8 mouse cellular contexts compared by ENCODE assay signal in genomic region chr19:47151332-47152061, GRCm38 (mm10). TPM values are rescaled to one million over a fixed set of nuclear protein-coding genes. Genes with fewer than 3 reads are reported as not detected.
DNase-seq lines count a peak whose midpoint lies in the region; ATAC-seq and TF ChIP-seq lines count a peak whose summit lies in the region.

No protein-coding gene starts in this region.

- peak overlapping the region; percentile 31 for H3K4me3 ChIP-seq in intestine, embryonic 16.5 days (ENCODE audit: low read length)
- peak overlapping the region; percentile 22 for H3K4me3 ChIP-seq in olfactory bulb, adult 2 months (ENCODE audit: insufficient read depth, low read depth, low read length)

- no peaks in the 10 kb centered on the region for H3K36me3 ChIP-seq in intestine, embryonic 16.5 days (ENCODE audit: control insufficient read depth, insufficient read depth, low read length)

- H3K4me2 ChIP-seq in intestine, embryonic 16.5 days (ENCODE audit: low read depth, low read length), result peak overlapping the region; percentile 51

- DNase-seq in embryo, embryonic 10 days (ENCODE audit: low spot score), result peak; percentile 14
- no peak for DNase-seq in embryo, embryonic 9.5 days (ENCODE audit: extremely low spot score)
- peak; percentile 64 to 69 for DNase-seq in right cerebral cortex, postnatal 10 days (ENCODE audit: low spot score in 2 of 2)
- no peak for DNase-seq in right cerebral cortex, postnatal 36 days (ENCODE audit: low spot score in 2 of 2)
- DNase-seq in frontal cortex, adult 2 months (ENCODE audit: extremely low spot score in 1 of 2, low spot score in 1 of 2), result no peak

- H3K4me1 ChIP-seq in intestine, embryonic 16.5 days (ENCODE audit: control insufficient read depth, insufficient read depth, low read length), result no peaks in the 10 kb centered on the region
- peaks cover 12% of the 10 kb centered on the region; the same call in 1 of the 2 replicates for H3K4me1 ChIP-seq in olfactory bulb, adult 2 months (ENCODE audit: control insufficient read depth, insufficient read depth, low read length)

- no peak for TF ChIP-seq POLR2A in olfactory bulb, adult 2 months (IDR thresholded peaks at IDR 0.05; ENCODE audit: insufficient read depth, low read depth, low read length)

- peak overlapping the region; percentile 44; the same call in 1 of the 2 replicates for H3K9ac ChIP-seq in intestine, embryonic 16.5 days (ENCODE audit: low read depth, low read length)

- peak; percentile 13; the same call in 1 of the 2 replicates for TF ChIP-seq CTCF in olfactory bulb, adult 2 months (IDR thresholded peaks at IDR 0.05; ENCODE audit: insufficient read depth, low read depth, low read length)

- ATAC-seq in intestine, embryonic 16.5 days, result no peak
- ATAC-seq in megakaryocyte-erythroid progenitor cell, adult 5-6 weeks (replicated peaks; ENCODE audit: low FRiP score, low TSS enrichment, poor library complexity, severe bottlenecking), result no peak

- H3K9me3 ChIP-seq in intestine, embryonic 16.5 days (ENCODE audit: control insufficient read depth, low read length), result no peaks in the 10 kb centered on the region

- no peak overlapping the region for H3K27ac ChIP-seq in intestine, embryonic 16.5 days (ENCODE audit: low read length)
- no peak overlapping the region for H3K27ac ChIP-seq in olfactory bulb, adult 2 months (ENCODE audit: insufficient read depth, low read depth, low read length)

- 0 out of 2 replicates have a peak, but pooled peaks cover 2% of the 10 kb centered on the region for H3K27me3 ChIP-seq in intestine, embryonic 16.5 days (replicated peaks; ENCODE audit: control insufficient read depth, insufficient read depth, low read length)

- 25% methylated on average over 32 of the region's 32 CpGs for WGBS in intestine, embryonic 16.5 days
- WGBS in olfactory bulb, adult 2 months, result 17% methylated on average over 32 of the region's 32 CpGs

RNA-seq across cellular contexts. Expression of gene Calhm3, which starts 6.1 kb away (rescaled TPM):
- 0.88 and 1.1 TPM in 2 replicates for polyA plus RNA-seq in intestine, embryonic 16.5 days (2015; fragmentation: Nextera tagmentation; extraction: Ambion mirVana)
- polyA plus RNA-seq in olfactory bulb, adult 2 months (2012; ENCODE audit: insufficient read depth, insufficient read length, low replicate concordance, missing spikeins), result not detected in 2 replicates
- total RNA-seq in megakaryocyte-erythroid progenitor cell, adult 5-6 weeks (2014; fragmentation: Nextera tagmentation), result not detected in 2 replicates
- not detected in 2 replicates for total RNA-seq in megakaryocyte-erythroid progenitor cell, adult 5-6 weeks (2017)
- polyA plus RNA-seq in frontal cortex, adult 2 months (2012; rRNA removed), result not detected in 2 replicates

RNA-seq across cellular contexts. Expression of gene Calhm1, which starts 7.4 kb away (rescaled TPM):
- not detected in 2 replicates for polyA plus RNA-seq in intestine, embryonic 16.5 days (2015; fragmentation: Nextera tagmentation; extraction: Ambion mirVana)
- not detected in 2 replicates for polyA plus RNA-seq in olfactory bulb, adult 2 months (2012; ENCODE audit: insufficient read depth, insufficient read length, low replicate concordance, missing spikeins)
- total RNA-seq in megakaryocyte-erythroid progenitor cell, adult 5-6 weeks (2014; fragmentation: Nextera tagmentation), result not detected in 2 replicates
- total RNA-seq in megakaryocyte-erythroid progenitor cell, adult 5-6 weeks (2017), result not detected in 2 replicates
- polyA plus RNA-seq in frontal cortex, adult 2 months (2012; rRNA removed), result not detected in 2 replicates

RNA-seq across cellular contexts. Expression of gene Calhm2, which starts 13.4 kb away (rescaled TPM):
- 5.8 and 6.4 TPM in 2 replicates for polyA plus RNA-seq in intestine, embryonic 16.5 days (2015; fragmentation: Nextera tagmentation; extraction: Ambion mirVana)
- polyA plus RNA-seq in olfactory bulb, adult 2 months (2012; ENCODE audit: insufficient read depth, insufficient read length, low replicate concordance, missing spikeins), result not detected in 2 replicates
- total RNA-seq in megakaryocyte-erythroid progenitor cell, adult 5-6 weeks (2014; fragmentation: Nextera tagmentation), result 3.2 and 3.6 TPM in 2 replicates
- total RNA-seq in megakaryocyte-erythroid progenitor cell, adult 5-6 weeks (2017), result 1.6 and 2.3 TPM in 2 replicates
- polyA plus RNA-seq in frontal cortex, adult 2 months (2012; rRNA removed), result 4.7 and 5.2 TPM in 2 replicates

RNA-seq across cellular contexts. Expression of gene Neurl1a, which starts 27.1 kb away (rescaled TPM):
- polyA plus RNA-seq in intestine, embryonic 16.5 days (2015; fragmentation: Nextera tagmentation; extraction: Ambion mirVana), result 3.7 and 4.2 TPM in 2 replicates
- not detected in 2 replicates for polyA plus RNA-seq in olfactory bulb, adult 2 months (2012; ENCODE audit: insufficient read depth, insufficient read length, low replicate concordance, missing spikeins)
- total RNA-seq in megakaryocyte-erythroid progenitor cell, adult 5-6 weeks (2014; fragmentation: Nextera tagmentation), result 0.04 TPM in 1 of 2 replicates, not detected in the other
- total RNA-seq in megakaryocyte-erythroid progenitor cell, adult 5-6 weeks (2017), result not detected in 2 replicates
- 110 and 127 TPM in 2 replicates for polyA plus RNA-seq in frontal cortex, adult 2 months (2012; rRNA removed)

Comparison
In these comparisons a context has a peak if more than half of its experiments do, and no peak if none do; other contexts are left out.
1. DNase-seq: peak in embryo, embryonic 10 days (single experiment) and right cerebral cortex, postnatal 10 days (2 of 2); none in embryo, embryonic 9.5 days (single experiment), right cerebral cortex, postnatal 36 days (0 of 2) and frontal cortex, adult 2 months (0 of 2).